Mouse (Mus musculus) ES-CJ7 (cell line): ENCODE data around the gene Fstl4.

Experiments used
- DNase-seq: peaks from one replicate; pipeline ENCODE4 v3.0.0; 2011; ENCODE audit warnings: low read depth, low spot score

The Fstl4 gene

GRCm38 (mm10) chr11:53085858-53086565, 321.6 kb downstream of the Fstl4 start:
- DNase-seq: no peak

- peak; percentile 41 for DNase-seq
Measured at GRCm38 (mm10) chr11:53087896-53088295, 323.5 kb downstream of the Fstl4 start.

DNA sequence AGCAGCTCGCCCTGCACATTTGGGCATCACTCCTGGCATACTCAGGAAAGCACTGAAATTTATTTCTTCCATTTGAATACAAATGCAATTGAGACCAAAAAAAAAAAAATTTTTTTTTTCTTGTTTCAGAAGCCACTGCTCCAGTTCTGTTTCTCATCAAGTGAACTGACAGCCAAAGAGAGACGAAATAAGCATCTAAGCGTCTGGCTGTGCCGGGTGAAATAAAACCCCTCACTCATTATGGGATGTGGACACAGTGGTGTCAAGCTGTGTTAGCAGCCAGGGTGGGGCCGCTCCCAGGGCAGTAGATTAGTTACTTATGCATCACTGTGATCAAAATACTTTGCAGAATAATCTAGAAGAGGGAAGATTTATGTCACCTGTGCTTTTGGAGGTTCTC, 327.2 kb downstream of the Fstl4 start:
- DNase-seq: no peak

DNA sequence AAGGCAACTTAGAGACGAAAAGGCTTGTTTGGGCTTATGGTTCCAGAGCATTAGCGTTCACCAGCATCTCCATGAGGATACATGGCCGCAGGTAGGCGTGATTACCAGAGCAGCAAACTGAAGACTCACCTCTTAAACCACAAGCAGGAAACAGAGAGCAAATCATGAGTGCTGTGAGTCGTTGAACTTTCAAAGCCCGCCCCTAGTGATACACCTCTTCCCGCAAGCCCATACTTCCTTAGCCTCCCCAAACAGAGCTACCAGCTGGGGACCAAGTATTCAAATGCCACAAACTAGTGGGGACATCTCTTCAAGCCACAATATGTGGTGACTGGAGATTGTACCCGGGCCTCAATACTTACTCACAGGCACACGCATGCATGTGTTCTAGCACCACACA, 332.4 kb downstream of the Fstl4 start:
- no peak for DNase-seq

DNA sequence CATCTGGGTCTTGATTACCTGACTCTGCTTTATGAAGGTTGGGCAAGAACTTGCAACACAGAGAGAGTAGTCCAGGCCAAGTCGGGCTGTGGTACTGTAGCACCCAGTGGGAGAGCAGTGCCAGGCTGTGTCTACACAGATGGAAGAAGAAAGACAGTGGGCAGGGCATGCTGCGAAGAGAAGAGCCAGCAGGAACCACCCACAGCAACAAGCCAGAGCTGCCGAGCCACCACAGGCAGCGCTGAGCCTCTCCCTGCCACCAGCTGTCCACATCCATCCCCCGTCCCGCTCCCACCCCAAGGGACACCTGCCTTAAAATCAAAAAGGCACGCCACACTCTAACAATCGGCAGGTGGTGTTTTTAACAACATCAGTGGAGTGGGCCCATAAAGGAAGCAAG, 332.9 kb downstream of the Fstl4 start:
- DNase-seq: no peak

DNA sequence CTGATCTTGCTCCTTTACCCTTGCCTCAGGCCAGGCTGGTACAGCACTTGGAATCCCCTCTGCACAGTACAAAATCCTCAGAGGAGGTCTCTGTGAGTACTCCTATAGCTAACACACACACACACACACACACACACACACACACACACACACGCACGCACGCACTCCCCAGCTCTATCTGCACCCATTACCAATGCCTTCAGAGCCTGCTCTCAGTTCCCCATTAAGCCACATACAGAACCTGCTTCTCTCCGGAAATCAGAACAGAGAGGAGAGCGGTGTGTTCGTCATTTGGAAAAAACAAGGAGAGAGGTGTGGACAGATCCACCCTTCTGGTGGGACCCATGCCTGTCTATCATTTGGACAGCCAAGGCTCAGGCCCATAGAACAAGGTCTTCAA, 333.4 kb downstream of the Fstl4 start:
- DNase-seq: no peak

GRCm38 (mm10) chr11:53098780-53099198, 334.4 kb downstream of the Fstl4 start:
- no peak for DNase-seq

- DNase-seq: no peak
Measured at GRCm38 (mm10) chr11:53099322-53099721, 334.9 kb downstream of the Fstl4 start.

GRCm38 (mm10) chr11:53101732-53102131, 337.3 kb downstream of the Fstl4 start:
- no peak for DNase-seq

DNA sequence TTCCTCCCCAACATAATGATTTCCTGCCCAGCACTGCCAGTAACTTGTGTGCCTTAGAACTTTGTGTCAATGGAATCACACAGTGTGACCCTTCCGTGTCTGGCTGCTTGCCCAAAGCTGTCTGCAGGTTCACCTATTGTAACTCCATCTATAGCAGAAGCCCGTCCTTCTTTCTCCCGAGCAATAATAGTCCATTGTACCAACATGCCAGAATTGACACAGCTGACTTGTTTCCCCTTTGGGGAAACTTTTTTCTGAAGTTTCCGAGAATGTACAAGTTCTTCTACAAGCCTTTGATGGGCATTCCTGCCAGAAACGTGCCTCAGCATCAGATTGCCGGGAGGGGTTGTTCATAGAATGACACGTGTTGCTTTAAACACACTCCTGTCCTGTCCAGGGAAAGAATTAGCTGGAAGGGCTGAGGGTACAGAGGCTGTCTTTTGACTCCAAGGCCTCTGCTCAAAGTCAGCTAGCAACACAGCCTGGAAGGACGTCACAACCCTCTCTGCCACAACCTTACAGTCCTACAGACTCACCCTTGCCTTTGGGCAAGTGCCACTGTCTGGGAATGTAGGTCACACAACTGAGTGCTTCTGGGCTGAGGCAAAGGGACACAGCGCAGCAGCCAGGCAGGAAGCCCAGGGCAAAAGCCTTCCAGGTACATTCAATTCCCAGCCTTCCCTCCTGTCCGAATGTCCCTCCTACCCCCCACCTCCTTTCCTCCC, 339.3 kb downstream of the Fstl4 start:
- DNase-seq: no peak

GRCm38 (mm10) chr11:53107706-53108105, 343.3 kb downstream of the Fstl4 start:
- no peak for DNase-seq

- no peak for DNase-seq
Measured at GRCm38 (mm10) chr11:53108798-53109197, 344.4 kb downstream of the Fstl4 start.

GRCm38 (mm10) chr11:53109701-53110467, 345.4 kb downstream of the Fstl4 start:
- no peak for DNase-seq

GRCm38 (mm10) chr11:53115711-53116110, 351.3 kb downstream of the Fstl4 start:
- DNase-seq: no peak

DNA sequence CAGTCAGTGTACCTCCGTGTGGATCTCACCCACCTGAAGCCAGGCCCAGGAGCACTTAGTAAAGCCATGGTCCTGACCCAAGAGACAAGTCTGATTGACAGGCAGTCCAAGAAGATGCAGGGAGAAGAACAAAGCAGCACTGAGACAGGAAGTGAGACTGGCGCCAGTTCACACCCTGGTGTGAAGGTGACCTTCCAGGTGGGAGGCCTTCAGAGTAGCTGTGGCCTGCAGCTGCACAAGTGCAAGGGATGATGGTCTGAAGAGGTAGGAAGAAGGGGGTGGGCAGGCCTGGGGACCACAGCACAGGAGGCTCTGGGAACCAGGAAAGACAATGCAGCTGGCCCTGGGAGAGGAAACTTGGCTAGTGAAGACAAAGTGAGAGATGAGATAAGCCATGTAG, 351.9 kb downstream of the Fstl4 start:
- peak; percentile 38 for DNase-seq

- DNase-seq: no peak
Measured at GRCm38 (mm10) chr11:53118226-53118965, 354.0 kb downstream of the Fstl4 start.

DNA sequence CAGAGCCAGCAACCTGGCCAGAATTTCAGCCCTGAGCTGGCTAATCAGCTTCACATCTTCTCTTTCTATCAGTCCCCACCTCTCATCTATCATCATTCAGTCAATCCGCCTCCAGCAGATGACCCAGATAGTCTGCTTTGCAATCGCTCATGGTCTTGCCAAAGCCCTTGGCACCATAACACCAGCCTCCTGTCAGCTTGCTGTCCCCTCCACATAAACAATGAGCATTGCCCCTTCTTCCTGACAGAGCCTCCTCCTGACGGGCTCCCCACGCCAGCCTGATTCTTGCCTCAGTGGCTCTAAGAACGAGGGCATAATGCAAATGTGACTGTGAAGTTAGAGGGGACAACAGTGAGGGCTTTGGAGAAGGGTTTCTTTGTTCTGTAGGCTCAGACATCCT, 355.5 kb downstream of the Fstl4 start:
- no peak for DNase-seq

DNA sequence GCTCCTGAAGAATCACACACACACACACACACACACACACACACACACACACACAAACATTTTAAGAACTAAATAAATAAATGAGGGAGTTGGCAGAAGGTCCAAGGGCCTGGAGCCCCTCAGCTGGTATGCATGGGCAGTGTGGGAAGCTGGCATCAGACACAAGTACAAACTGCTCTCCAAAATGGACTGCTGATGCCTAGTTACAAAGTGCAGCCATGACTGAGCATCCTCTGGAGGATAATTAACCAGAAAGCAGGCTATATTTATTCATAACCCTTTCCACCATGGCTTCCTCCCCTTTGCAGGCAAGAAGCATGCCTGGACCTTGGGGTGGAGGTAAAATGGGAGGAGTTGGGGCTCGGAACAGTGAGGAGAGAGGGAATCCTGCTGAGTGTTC, 356.8 kb downstream of the Fstl4 start:
- DNase-seq: no peak

GRCm38 (mm10) chr11:53124799-53125198, 360.4 kb downstream of the Fstl4 start:
- no peak for DNase-seq

- DNase-seq: no peak
Measured at GRCm38 (mm10) chr11:53126660-53127059, 362.2 kb downstream of the Fstl4 start.

- DNase-seq: no peak
Measured at GRCm38 (mm10) chr11:53128661-53129060, 364.2 kb downstream of the Fstl4 start.
